Mouse (Mus musculus): ENCODE measurements around the gene Pspn. TPM values are rescaled to one million over a fixed set of nuclear protein-coding genes. Genes with fewer than 3 reads are reported as not detected.

Pspn gene
- polyA plus RNA-seq, 1 experiment from 2014 or later = not detected

GRCm38 (mm10) chr17:56957763-56958429, 41.9 kb downstream of the Pspn start:
- WGBS = 20% methylated on average over 11 of the region's 11 CpGs
- Histone ChIP-seq H3K27me3 (ENCODE audit: control insufficient read depth, insufficient read depth, low read length) (no peaks in the 10 kb centered on the region), H3K4me2 (ENCODE audit: low read depth, low read length) (no peak overlapping the region), H3K36me3 (ENCODE audit: control insufficient read depth, insufficient read depth, low read length) (no peaks in the 10 kb centered on the region), H3K9me3 (replicated peaks; ENCODE audit: control insufficient read depth, low read length) (no peaks in the 10 kb centered on the region), H3K27ac (ENCODE audit: low read length) (no peak overlapping the region), H3K4me1 (ENCODE audit: control insufficient read depth, insufficient read depth, low read length) (no peaks in the 10 kb centered on the region), H3K4me3 (replicated peaks; ENCODE audit: low read length) (no peak overlapping the region), H3K9ac (ENCODE audit: low read length) (no peak overlapping the region)
- peak; percentile 87 for ATAC-seq (ENCODE audit: insufficient read depth, low FRiP score)

DNA sequence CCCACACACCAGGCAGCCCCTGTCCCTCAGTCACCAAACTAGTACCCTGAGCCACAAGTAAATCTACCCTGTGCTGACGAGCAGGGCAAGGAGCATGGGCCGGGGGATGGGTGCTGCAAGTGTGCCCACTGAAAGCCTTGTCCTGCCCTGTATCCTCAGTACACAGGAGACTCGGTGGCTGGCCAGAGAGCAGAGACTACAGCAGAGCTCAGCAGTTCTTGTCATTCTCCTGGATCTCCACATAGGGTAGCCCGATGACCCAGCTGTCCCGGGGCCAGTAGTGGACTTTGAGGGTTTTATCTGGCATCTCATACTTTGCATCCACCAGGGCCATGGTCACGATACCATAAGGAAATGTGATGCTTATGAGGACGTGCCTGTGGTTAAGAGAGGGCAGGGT, 44.9 kb downstream of the Pspn start:
- no peaks in the 10 kb centered on the region for H3K9me3 ChIP-seq (replicated peaks; ENCODE audit: control insufficient read depth, low read length)
- no peaks in the 10 kb centered on the region for H3K27me3 ChIP-seq (ENCODE audit: control insufficient read depth, insufficient read depth, low read length)
- H3K4me1 ChIP-seq (ENCODE audit: control insufficient read depth, insufficient read depth, low read length) = no peaks in the 10 kb centered on the region
- H3K27ac ChIP-seq (ENCODE audit: low read length) = no peak overlapping the region
- no peak overlapping the region for H3K9ac ChIP-seq (ENCODE audit: low read length)
- 76% methylated on average over 7 of the region's 7 CpGs for WGBS
- ATAC-seq (ENCODE audit: insufficient read depth, low FRiP score) = no peak
- no peak overlapping the region for H3K4me3 ChIP-seq (replicated peaks; ENCODE audit: low read length)
- no peaks in the 10 kb centered on the region for H3K36me3 ChIP-seq (ENCODE audit: control insufficient read depth, insufficient read depth, low read length)
- no peak overlapping the region for H3K4me2 ChIP-seq (ENCODE audit: low read depth, low read length)

DNA sequence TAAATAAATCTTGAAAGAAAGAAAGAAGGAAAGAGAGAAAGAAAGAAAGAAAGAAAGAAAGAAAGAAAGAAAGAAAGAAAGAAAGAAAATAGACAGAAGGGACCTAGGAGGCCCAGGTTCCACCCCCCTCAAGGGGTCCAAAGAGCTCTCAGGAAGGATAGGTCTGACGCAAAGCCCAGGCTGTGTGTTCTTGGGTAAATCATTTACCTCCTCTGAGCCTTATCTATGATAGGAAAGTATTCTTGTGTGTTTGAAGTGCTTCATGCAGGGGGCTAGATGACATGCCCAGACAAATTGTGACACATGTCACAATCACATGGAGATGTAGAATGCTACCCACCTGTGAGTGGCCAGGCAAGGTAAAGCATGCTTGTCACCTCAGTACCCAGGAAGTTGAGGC, 47.2 kb downstream of the Pspn start:
- 67% methylated on average over 1 of the region's 1 CpGs for WGBS
- Histone ChIP-seq H3K36me3 (ENCODE audit: control insufficient read depth, insufficient read depth, low read length) (no peaks in the 10 kb centered on the region), H3K27ac (ENCODE audit: low read length) (no peak overlapping the region), H3K4me3 (replicated peaks; ENCODE audit: low read length) (no peak overlapping the region), H3K9me3 (replicated peaks; ENCODE audit: control insufficient read depth, low read length) (no peaks in the 10 kb centered on the region), H3K9ac (ENCODE audit: low read length) (no peak overlapping the region), H3K27me3 (ENCODE audit: control insufficient read depth, insufficient read depth, low read length) (no peaks in the 10 kb centered on the region), H3K4me1 (ENCODE audit: control insufficient read depth, insufficient read depth, low read length) (no peaks in the 10 kb centered on the region), H3K4me2 (ENCODE audit: low read depth, low read length) (no peak overlapping the region)
- ATAC-seq (ENCODE audit: insufficient read depth, low FRiP score) = no peak

DNA sequence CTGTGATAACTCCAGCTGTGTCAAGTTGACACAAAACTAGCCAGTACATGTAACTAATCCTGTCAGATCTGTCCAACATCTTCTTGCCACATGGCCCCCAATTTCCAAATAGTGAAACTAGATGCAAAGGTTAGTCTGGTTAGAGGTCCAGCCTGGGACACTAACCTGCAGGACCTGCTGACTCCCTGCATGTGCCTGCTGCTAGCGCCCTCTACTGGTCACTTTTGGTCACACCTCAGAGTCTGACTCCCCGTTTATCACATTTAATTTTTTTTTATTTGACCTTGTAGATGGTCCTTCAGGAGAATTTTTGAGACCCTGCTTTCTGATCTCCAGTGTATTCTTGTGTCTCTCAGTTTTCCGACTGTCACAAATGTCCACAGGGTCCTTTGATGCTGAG, 48.9 kb downstream of the Pspn start:
- H3K27me3 ChIP-seq (ENCODE audit: control insufficient read depth, insufficient read depth, low read length) = no peaks in the 10 kb centered on the region
- no peaks in the 10 kb centered on the region for H3K9me3 ChIP-seq (replicated peaks; ENCODE audit: control insufficient read depth, low read length)
- H3K4me3 ChIP-seq (replicated peaks; ENCODE audit: low read length) = no peak overlapping the region
- H3K4me2 ChIP-seq (ENCODE audit: low read depth, low read length) = no peak overlapping the region
- H3K36me3 ChIP-seq (ENCODE audit: control insufficient read depth, insufficient read depth, low read length) = no peaks in the 10 kb centered on the region
- 18% methylated on average over 3 of the region's 3 CpGs for WGBS
- ATAC-seq (ENCODE audit: insufficient read depth, low FRiP score) = no peak
- H3K9ac ChIP-seq (ENCODE audit: low read length) = no peak overlapping the region
- H3K27ac ChIP-seq (ENCODE audit: low read length) = no peak overlapping the region
- H3K4me1 ChIP-seq (ENCODE audit: control insufficient read depth, insufficient read depth, low read length) = no peaks in the 10 kb centered on the region

Other genes starting within 250 kb of the Pspn start
- 4.5 and 6.2 TPM in 2 replicates for gene Nrtn, start 242.5 kb downstream of the Pspn start, polyA plus RNA-seq (2015; fragmentation: Nextera tagmentation; extraction: Ambion mirVana)
- gene Dus3l, start 235.3 kb downstream of the Pspn start, polyA plus RNA-seq (2015; fragmentation: Nextera tagmentation; extraction: Ambion mirVana) = 40.5 and 41.9 TPM in 2 replicates
- gene Prr22, start 229.8 kb downstream of the Pspn start, polyA plus RNA-seq (2015; fragmentation: Nextera tagmentation; extraction: Ambion mirVana) = 1.0 and 1.1 TPM in 2 replicates
- gene Rfx2, start 169.0 kb downstream of the Pspn start, polyA plus RNA-seq (2015; fragmentation: Nextera tagmentation; extraction: Ambion mirVana) = 5.5 and 6.5 TPM in 2 replicates
- gene Acsbg2, start 125.6 kb downstream of the Pspn start, polyA plus RNA-seq (2015; fragmentation: Nextera tagmentation; extraction: Ambion mirVana) = not detected in 2 replicates
- gene 1700061G19Rik, start 124.5 kb downstream of the Pspn start, polyA plus RNA-seq (2015; fragmentation: Nextera tagmentation; extraction: Ambion mirVana) = 0.45 and 0.60 TPM in 2 replicates
- 22.4 and 25.5 TPM in 2 replicates for gene Mllt1, start 64.6 kb downstream of the Pspn start, polyA plus RNA-seq (2015; fragmentation: Nextera tagmentation; extraction: Ambion mirVana)
- 0.46 and 1.0 TPM in 2 replicates for gene Acer1, start 17.9 kb downstream of the Pspn start, polyA plus RNA-seq (2015; fragmentation: Nextera tagmentation; extraction: Ambion mirVana)
- gene Clpp, start 9.7 kb downstream of the Pspn start, polyA plus RNA-seq (2015; fragmentation: Nextera tagmentation; extraction: Ambion mirVana) = 129 and 130 TPM in 2 replicates
- gene Alkbh7, start 2.7 kb downstream of the Pspn start, polyA plus RNA-seq (2015; fragmentation: Nextera tagmentation; extraction: Ambion mirVana) = 31.1 and 35.7 TPM in 2 replicates
- 58.0 and 63.2 TPM in 2 replicates for gene Gtf2f1, start 11.3 kb upstream of the Pspn start, polyA plus RNA-seq (2015; fragmentation: Nextera tagmentation; extraction: Ambion mirVana)
- 0.67 and 0.90 TPM in 2 replicates for gene Gm17949, start 11.5 kb upstream of the Pspn start, polyA plus RNA-seq (2015; fragmentation: Nextera tagmentation; extraction: Ambion mirVana)
- 18.6 and 20.1 TPM in 2 replicates for gene Khsrp, start 31.5 kb upstream of the Pspn start, polyA plus RNA-seq (2015; fragmentation: Nextera tagmentation; extraction: Ambion mirVana)
- gene Slc25a41, start 41.6 kb upstream of the Pspn start, polyA plus RNA-seq (2015; fragmentation: Nextera tagmentation; extraction: Ambion mirVana) = not detected in 2 replicates
- gene Crb3, start 59.1 kb upstream of the Pspn start, polyA plus RNA-seq (2015; fragmentation: Nextera tagmentation; extraction: Ambion mirVana) = 62.6 and 65.5 TPM in 2 replicates
- 6.5 and 7.4 TPM in 2 replicates for gene Slc25a23, start 59.8 kb upstream of the Pspn start, polyA plus RNA-seq (2015; fragmentation: Nextera tagmentation; extraction: Ambion mirVana)
- 6.3 and 6.6 TPM in 2 replicates for gene Dennd1c, start 78.5 kb upstream of the Pspn start, polyA plus RNA-seq (2015; fragmentation: Nextera tagmentation; extraction: Ambion mirVana)
- gene Tubb4a, start 87.8 kb upstream of the Pspn start, polyA plus RNA-seq (2015; fragmentation: Nextera tagmentation; extraction: Ambion mirVana) = 20.5 and 21.9 TPM in 2 replicates
- 9.2 and 10.4 TPM in 2 replicates for gene Tnfsf9, start 105.3 kb upstream of the Pspn start, polyA plus RNA-seq (2015; fragmentation: Nextera tagmentation; extraction: Ambion mirVana)
- gene Cd70, start 149.8 kb upstream of the Pspn start, polyA plus RNA-seq (2015; fragmentation: Nextera tagmentation; extraction: Ambion mirVana) = 0.17 TPM in 1 of 2 replicates, not detected in the other
- 0.31 and 0.53 TPM in 2 replicates for gene Tnfsf14, start 194.2 kb upstream of the Pspn start, polyA plus RNA-seq (2015; fragmentation: Nextera tagmentation; extraction: Ambion mirVana)
- gene C3, start 228.1 kb upstream of the Pspn start, polyA plus RNA-seq (2015; fragmentation: Nextera tagmentation; extraction: Ambion mirVana) = 17.0 and 19.5 TPM in 2 replicates
- 50.0 and 52.0 TPM in 2 replicates for gene Gpr108, start 248.4 kb upstream of the Pspn start, polyA plus RNA-seq (2015; fragmentation: Nextera tagmentation; extraction: Ambion mirVana)
- 45.4 and 46.9 TPM in 2 replicates for gene Trip10, start 249.4 kb upstream of the Pspn start, polyA plus RNA-seq (2015; fragmentation: Nextera tagmentation; extraction: Ambion mirVana)

Data from stomach, embryonic 16.5 days (tissue).